Mouse (Mus musculus): ENCODE data around the gene Rapgef3. TPM values are rescaled to one million over a fixed set of nuclear protein-coding genes. Genes with fewer than 3 reads are reported as not detected.
A peak's percentile ranks its signal among the peaks of the same experiment; 100 is the strongest.

The Rapgef3 gene
- polyA plus RNA-seq, 1 experiment from 2014 or later: 26.3 TPM

GRCm38 (mm10) chr15:97742600-97742999 lies 25.2 kb downstream of the Rapgef3 start:
- Histone ChIP-seq H3K4me3 (ENCODE audit: low read length) (no peak overlapping the region), H3K27me3 (ENCODE audit: control insufficient read depth, insufficient read depth, low read length) (no peaks in the 10 kb centered on the region), H3K9ac (ENCODE audit: low read length) (no peak overlapping the region; the same call in 1 of the 2 replicates), H3K4me1 (ENCODE audit: control insufficient read depth, insufficient read depth, low read length) (peaks cover 24% of the 10 kb centered on the region), H3K9me3 (replicated peaks; ENCODE audit: control insufficient read depth, low read length) (0 out of 2 replicates have a peak, but pooled peaks cover under 1% of the 10 kb centered on the region), H3K27ac (ENCODE audit: low read length) (peak overlapping the region; percentile 37), H3K4me2 (ENCODE audit: low read depth, low read length) (no peak overlapping the region), H3K36me3 (ENCODE audit: control insufficient read depth, insufficient read depth) (no peaks in the 10 kb centered on the region)
- 52% methylated on average over 4 of the region's 4 CpGs for WGBS
- ATAC-seq (replicated peaks; ENCODE audit: extremely low read depth, insufficient read depth, low FRiP score): no peak

GRCm38 (mm10) chr15:97742074-97742473 lies 25.7 kb downstream of the Rapgef3 start:
- peak overlapping the region; percentile 18; the same call in 1 of the 2 replicates for H3K9ac ChIP-seq (ENCODE audit: low read length)
- 37% methylated on average over 7 of the region's 7 CpGs for WGBS
- peaks cover 22% of the 10 kb centered on the region for H3K4me1 ChIP-seq (ENCODE audit: control insufficient read depth, insufficient read depth, low read length)
- H3K9me3 ChIP-seq (replicated peaks; ENCODE audit: control insufficient read depth, low read length): 0 out of 2 replicates have a peak, but pooled peaks cover 2% of the 10 kb centered on the region
- no peak overlapping the region for H3K4me3 ChIP-seq (ENCODE audit: low read length)
- H3K27ac ChIP-seq (ENCODE audit: low read length): peak overlapping the region; percentile 37
- ATAC-seq (replicated peaks; ENCODE audit: extremely low read depth, insufficient read depth, low FRiP score): 0 out of 2 replicates have a peak, but pooled peaks have one; percentile 23
- no peaks in the 10 kb centered on the region for H3K36me3 ChIP-seq (ENCODE audit: control insufficient read depth, insufficient read depth)
- H3K4me2 ChIP-seq (ENCODE audit: low read depth, low read length): no peak overlapping the region
- no peaks in the 10 kb centered on the region for H3K27me3 ChIP-seq (ENCODE audit: control insufficient read depth, insufficient read depth, low read length)

GRCm38 (mm10) chr15:97741662-97742061 lies 26.1 kb downstream of the Rapgef3 start:
- no peak overlapping the region for H3K4me3 ChIP-seq (ENCODE audit: low read length)
- WGBS: 65% methylated on average over 12 of the region's 12 CpGs
- no peaks in the 10 kb centered on the region for H3K36me3 ChIP-seq (ENCODE audit: control insufficient read depth, insufficient read depth)
- no peak overlapping the region for H3K4me2 ChIP-seq (ENCODE audit: low read depth, low read length)
- H3K9ac ChIP-seq (ENCODE audit: low read length): no peak overlapping the region; the same call in 1 of the 2 replicates
- 0 out of 2 replicates have a peak, but pooled peaks cover 2% of the 10 kb centered on the region for H3K9me3 ChIP-seq (replicated peaks; ENCODE audit: control insufficient read depth, low read length)
- no peaks in the 10 kb centered on the region for H3K27me3 ChIP-seq (ENCODE audit: control insufficient read depth, insufficient read depth, low read length)
- peaks cover 22% of the 10 kb centered on the region for H3K4me1 ChIP-seq (ENCODE audit: control insufficient read depth, insufficient read depth, low read length)
- peak overlapping the region; percentile 37 for H3K27ac ChIP-seq (ENCODE audit: low read length)
- no peak for ATAC-seq (replicated peaks; ENCODE audit: extremely low read depth, insufficient read depth, low FRiP score)

GRCm38 (mm10) chr15:97740283-97740732 lies 27.5 kb downstream of the Rapgef3 start:
- ATAC-seq (replicated peaks; ENCODE audit: extremely low read depth, insufficient read depth, low FRiP score): no peak
- 86% methylated on average over 9 of the region's 9 CpGs for WGBS
- Histone ChIP-seq H3K9ac (ENCODE audit: low read length) (no peak overlapping the region), H3K4me1 (ENCODE audit: control insufficient read depth, insufficient read depth, low read length) (peaks cover 17% of the 10 kb centered on the region), H3K27me3 (ENCODE audit: control insufficient read depth, insufficient read depth, low read length) (no peaks in the 10 kb centered on the region), H3K9me3 (replicated peaks; ENCODE audit: control insufficient read depth, low read length) (0 out of 2 replicates have a peak, but pooled peaks cover 2% of the 10 kb centered on the region), H3K36me3 (ENCODE audit: control insufficient read depth, insufficient read depth) (no peaks in the 10 kb centered on the region), H3K4me2 (ENCODE audit: low read depth, low read length) (no peak overlapping the region), H3K4me3 (ENCODE audit: low read length) (no peak overlapping the region), H3K27ac (ENCODE audit: low read length) (no peak overlapping the region)

- Histone ChIP-seq H3K4me1 (ENCODE audit: control insufficient read depth, insufficient read depth, low read length) (peaks cover 12% of the 10 kb centered on the region), H3K9ac (ENCODE audit: low read length) (no peak overlapping the region), H3K9me3 (replicated peaks; ENCODE audit: control insufficient read depth, low read length) (0 out of 2 replicates have a peak, but pooled peaks cover 2% of the 10 kb centered on the region), H3K27me3 (ENCODE audit: control insufficient read depth, insufficient read depth, low read length) (no peaks in the 10 kb centered on the region), H3K36me3 (ENCODE audit: control insufficient read depth, insufficient read depth) (no peaks in the 10 kb centered on the region), H3K27ac (ENCODE audit: low read length) (no peak overlapping the region), H3K4me2 (ENCODE audit: low read depth, low read length) (no peak overlapping the region), H3K4me3 (ENCODE audit: low read length) (no peak overlapping the region)
- WGBS: 80% methylated on average over 7 of the region's 7 CpGs
- no peak for ATAC-seq (replicated peaks; ENCODE audit: extremely low read depth, insufficient read depth, low FRiP score)
Observed at GRCm38 (mm10) chr15:97738923-97739322, 28.8 kb downstream of the Rapgef3 start.

- peak overlapping the region; percentile 9; the same call in 1 of the 2 replicates for H3K27ac ChIP-seq (ENCODE audit: low read length)
- 0 out of 2 replicates have a peak, but pooled peaks cover 3% of the 10 kb centered on the region for H3K9me3 ChIP-seq (replicated peaks; ENCODE audit: control insufficient read depth, low read length)
- H3K4me3 ChIP-seq (ENCODE audit: low read length): no peak overlapping the region
- WGBS: 92% methylated on average over 11 of the region's 11 CpGs
- H3K27me3 ChIP-seq (ENCODE audit: control insufficient read depth, insufficient read depth, low read length): no peaks in the 10 kb centered on the region
- no peak for ATAC-seq (replicated peaks; ENCODE audit: extremely low read depth, insufficient read depth, low FRiP score)
- no peaks in the 10 kb centered on the region for H3K36me3 ChIP-seq (ENCODE audit: control insufficient read depth, insufficient read depth)
- no peak overlapping the region for H3K4me2 ChIP-seq (ENCODE audit: low read depth, low read length)
- H3K4me1 ChIP-seq (ENCODE audit: control insufficient read depth, insufficient read depth, low read length): no peaks in the 10 kb centered on the region
- no peak overlapping the region for H3K9ac ChIP-seq (ENCODE audit: low read length)
Observed at GRCm38 (mm10) chr15:97731988-97732387, 35.8 kb downstream of the Rapgef3 start.

- H3K27me3 ChIP-seq (ENCODE audit: control insufficient read depth, insufficient read depth, low read length): no peaks in the 10 kb centered on the region
- no peak within 1 kb of the TSS for H3K9ac ChIP-seq (ENCODE audit: low read length)
- H3K9me3 ChIP-seq (replicated peaks; ENCODE audit: control insufficient read depth, low read length): 0 out of 2 replicates have a peak, but pooled peaks cover 3% of the 10 kb centered on the region
- H3K4me2 ChIP-seq (ENCODE audit: low read depth, low read length): no peak within 1 kb of the TSS
- no peaks in the 10 kb centered on the region for H3K4me1 ChIP-seq (ENCODE audit: control insufficient read depth, insufficient read depth, low read length)
- peak; percentile 14 for ATAC-seq (replicated peaks; ENCODE audit: extremely low read depth, insufficient read depth, low FRiP score)
- peak within 1 kb of the TSS; percentile 18; the same call in 1 of the 2 replicates for H3K27ac ChIP-seq (ENCODE audit: low read length)
- WGBS: 79% methylated on average over 8 of the region's 8 CpGs
- no peak within 1 kb of the TSS for H3K4me3 ChIP-seq (ENCODE audit: low read length)
- no peaks in the 10 kb centered on the region for H3K36me3 ChIP-seq (ENCODE audit: control insufficient read depth, insufficient read depth)
Observed at GRCm38 (mm10) chr15:97731111-97731510, 36.7 kb downstream of the Rapgef3 start, which contains the start of gene Endou. TSS of gene Endou (minus strand) at chr15:97731339.

- peak overlapping the region; percentile 5; the same call in 1 of the 2 replicates for H3K27ac ChIP-seq (ENCODE audit: low read length)
- H3K27me3 ChIP-seq (ENCODE audit: control insufficient read depth, insufficient read depth, low read length): no peaks in the 10 kb centered on the region
- H3K9me3 ChIP-seq (replicated peaks; ENCODE audit: control insufficient read depth, low read length): 0 out of 2 replicates have a peak, but pooled peaks cover 3% of the 10 kb centered on the region
- H3K4me2 ChIP-seq (ENCODE audit: low read depth, low read length): no peak overlapping the region
- 38% methylated on average over 6 of the region's 6 CpGs for WGBS
- H3K4me1 ChIP-seq (ENCODE audit: control insufficient read depth, insufficient read depth, low read length): no peaks in the 10 kb centered on the region
- no peak overlapping the region for H3K4me3 ChIP-seq (ENCODE audit: low read length)
- ATAC-seq (replicated peaks; ENCODE audit: extremely low read depth, insufficient read depth, low FRiP score): no peak
- H3K9ac ChIP-seq (ENCODE audit: low read length): no peak overlapping the region
- no peaks in the 10 kb centered on the region for H3K36me3 ChIP-seq (ENCODE audit: control insufficient read depth, insufficient read depth)
Observed at GRCm38 (mm10) chr15:97730365-97730764, 37.4 kb downstream of the Rapgef3 start.

GRCm38 (mm10) chr15:97728804-97729203 lies 39.0 kb downstream of the Rapgef3 start:
- Histone ChIP-seq H3K4me1 (ENCODE audit: control insufficient read depth, insufficient read depth, low read length) (no peaks in the 10 kb centered on the region), H3K27ac (ENCODE audit: low read length) (peak overlapping the region; percentile 15; the same call in 1 of the 2 replicates), H3K4me3 (ENCODE audit: low read length) (no peak overlapping the region), H3K9ac (ENCODE audit: low read length) (no peak overlapping the region), H3K27me3 (ENCODE audit: control insufficient read depth, insufficient read depth, low read length) (no peaks in the 10 kb centered on the region), H3K36me3 (ENCODE audit: control insufficient read depth, insufficient read depth) (no peaks in the 10 kb centered on the region), H3K4me2 (ENCODE audit: low read depth, low read length) (no peak overlapping the region), H3K9me3 (replicated peaks; ENCODE audit: control insufficient read depth, low read length) (0 out of 2 replicates have a peak, but pooled peaks cover 3% of the 10 kb centered on the region)
- ATAC-seq (replicated peaks; ENCODE audit: extremely low read depth, insufficient read depth, low FRiP score): no peak
- 64% methylated on average over 7 of the region's 7 CpGs for WGBS

All from heart, embryonic 16.5 days (tissue).